Mouse (Mus musculus): ENCODE data around the gene Marveld1.

Marveld1 gene

DNA sequence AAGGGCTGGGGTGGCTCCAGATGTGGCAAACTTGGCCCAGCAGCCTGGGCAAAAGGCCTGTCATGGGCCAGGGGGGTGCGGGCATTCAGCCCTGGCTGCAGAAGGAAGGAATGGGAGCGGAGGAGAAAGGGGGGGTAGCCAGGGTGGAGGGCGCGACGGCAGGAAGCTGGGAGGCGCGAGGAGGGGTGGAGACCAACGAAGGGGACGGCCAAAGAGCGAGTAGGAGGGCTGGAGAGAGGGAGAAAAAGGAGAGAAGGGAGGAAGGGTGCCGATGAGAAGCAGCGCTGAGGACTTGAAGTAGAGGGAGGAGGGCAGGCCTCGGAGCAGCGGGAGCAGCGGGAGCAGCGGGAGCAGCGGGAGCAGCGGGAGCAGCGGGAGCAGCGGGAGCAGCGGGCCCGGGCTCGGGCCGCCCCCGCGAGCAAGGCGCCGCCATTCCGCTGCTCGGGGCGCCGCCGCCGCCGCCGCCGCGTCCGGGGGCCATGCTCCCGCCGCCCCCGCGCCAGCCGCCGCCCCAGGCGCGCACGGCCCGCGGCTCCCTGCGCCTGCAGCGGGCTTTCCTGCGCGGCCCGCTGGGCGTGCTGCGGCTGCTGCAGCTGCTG lies at the start of gene Marveld1:
TSS of gene Marveld1 (plus strand) at position 231 of the 599 bp plus-strand sequence.
- DNase-seq: peak; percentile 49 to 60

DNA sequence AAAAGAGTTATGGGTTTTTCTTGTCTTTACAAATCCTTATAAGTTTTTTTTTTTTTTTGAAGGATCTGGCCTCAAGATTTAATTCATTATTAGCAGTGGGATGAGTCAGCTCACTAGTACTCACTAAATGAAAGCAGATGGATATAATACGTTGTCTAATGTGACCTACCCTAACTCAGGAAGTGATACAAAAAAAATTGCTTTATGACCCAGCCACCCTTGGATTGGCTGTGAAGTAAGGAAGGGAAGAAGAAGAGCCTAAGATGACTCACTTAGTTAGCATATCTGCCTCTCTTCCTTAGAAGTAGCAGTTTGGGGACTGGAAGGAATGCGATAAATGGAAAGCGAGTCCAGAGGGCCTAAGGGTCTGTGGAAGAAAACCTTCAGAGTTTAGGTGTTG lies 47.8 kb upstream of the Marveld1 start:
- DNase-seq: no peak

DNA sequence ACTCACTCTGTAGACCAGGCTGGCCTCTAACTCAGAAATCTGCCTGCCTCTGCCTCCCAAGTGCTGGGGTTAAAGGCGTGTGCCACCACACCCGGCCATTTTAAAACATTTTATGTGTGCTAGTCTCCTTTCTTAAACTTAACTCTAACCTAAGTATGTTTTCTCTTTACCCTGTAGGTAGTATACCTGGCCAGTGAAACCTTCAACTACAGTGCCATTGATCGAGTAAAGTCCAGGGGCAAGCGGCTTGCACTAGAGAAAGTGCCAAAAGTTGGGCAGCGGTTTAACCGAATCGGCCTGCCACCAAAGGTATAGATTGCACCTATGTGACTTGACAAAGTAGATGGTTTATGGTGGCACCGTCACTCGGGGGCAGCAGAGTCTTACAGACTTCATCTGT lies 42.5 kb upstream of the Marveld1 start:
- DNase-seq: no peak

DNA sequence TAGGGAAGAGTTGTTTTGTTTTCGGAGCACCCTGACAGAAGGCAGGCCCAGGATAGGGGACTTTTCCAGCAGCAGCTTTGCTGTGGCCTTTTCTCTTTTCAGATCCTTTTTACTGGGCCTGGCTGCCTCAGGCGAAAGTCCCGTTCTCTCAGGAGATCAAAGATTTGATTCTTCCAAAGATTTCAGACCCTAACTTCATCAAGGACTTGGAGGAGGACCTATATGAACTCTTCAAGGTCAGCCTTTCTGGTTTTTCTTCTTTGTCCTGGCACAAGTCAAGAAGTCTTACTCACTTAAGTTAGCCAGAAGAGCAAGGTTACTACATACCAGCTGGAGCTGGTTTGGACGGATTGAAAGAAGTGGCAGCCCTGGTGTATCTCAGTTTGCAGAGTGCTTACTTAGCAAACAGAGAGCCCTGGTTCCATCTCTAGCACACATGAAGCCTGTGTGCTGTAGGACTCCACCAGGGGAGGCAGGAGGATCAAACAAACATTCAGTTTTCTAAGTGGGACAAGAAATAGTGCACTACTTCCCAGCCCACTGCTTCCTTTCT lies 31.3 kb upstream of the Marveld1 start:
- DNase-seq: no peak

DNA sequence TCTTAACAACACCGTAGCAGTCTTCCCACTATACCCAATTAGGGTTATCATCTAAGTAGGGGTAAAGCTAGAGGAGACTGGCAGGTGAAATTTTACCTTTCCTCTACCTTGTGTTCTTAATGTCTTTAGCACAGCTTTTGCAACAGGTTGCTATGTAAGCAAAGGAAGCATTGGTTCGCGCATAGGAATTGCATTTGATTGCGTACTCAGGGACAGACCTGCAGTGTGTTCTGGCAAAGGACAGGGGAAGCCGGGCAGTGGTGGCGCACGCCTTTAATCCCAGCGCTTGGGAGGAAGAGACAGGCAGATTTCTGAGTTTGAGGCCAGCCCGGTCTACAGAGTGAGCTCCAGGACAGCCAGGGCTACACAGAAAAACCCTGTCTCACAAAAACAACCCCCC lies 29.1 kb upstream of the Marveld1 start:
- DNase-seq: no peak

DNA sequence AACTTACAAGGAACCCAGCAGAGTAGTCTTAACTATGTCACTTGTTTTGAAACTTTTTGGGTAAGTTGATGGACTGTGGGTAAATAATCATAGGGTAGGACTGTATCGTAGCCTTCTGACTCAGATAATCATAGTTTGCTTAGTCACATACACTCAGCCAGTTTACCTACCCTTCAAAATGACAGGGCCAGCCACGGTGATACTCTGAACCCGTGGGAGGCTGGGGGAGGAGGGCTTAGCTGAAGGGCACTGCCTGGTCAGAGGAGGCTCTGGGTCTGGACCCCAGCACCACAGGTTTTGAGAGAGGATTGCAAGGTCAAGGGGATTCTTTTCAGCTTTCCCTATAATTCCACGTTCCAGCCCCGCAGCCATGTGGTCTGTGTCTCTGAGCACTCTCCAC lies 28.6 kb upstream of the Marveld1 start:
- DNase-seq: no peak

DNA sequence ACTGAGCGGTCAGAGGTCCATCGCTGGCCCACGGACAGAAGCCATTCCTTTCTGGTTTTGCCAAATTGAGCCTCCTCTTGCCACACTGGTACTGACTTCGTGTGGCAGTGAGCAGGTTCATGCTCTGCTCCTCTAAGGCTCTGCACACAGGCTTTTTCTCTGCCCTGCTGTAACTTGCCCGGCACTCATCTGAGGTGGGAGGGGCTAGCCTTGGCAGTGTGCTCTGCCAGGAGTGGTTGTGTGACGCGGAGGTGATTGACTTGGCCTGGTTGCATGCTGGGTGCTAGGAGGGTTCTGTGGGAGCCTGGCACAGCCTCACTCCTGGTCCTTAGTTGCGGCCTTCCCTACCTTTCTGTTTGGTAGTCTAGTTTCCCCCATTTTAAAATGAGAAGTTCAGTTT lies 26.7 kb upstream of the Marveld1 start:
- no peak for DNase-seq

DNA sequence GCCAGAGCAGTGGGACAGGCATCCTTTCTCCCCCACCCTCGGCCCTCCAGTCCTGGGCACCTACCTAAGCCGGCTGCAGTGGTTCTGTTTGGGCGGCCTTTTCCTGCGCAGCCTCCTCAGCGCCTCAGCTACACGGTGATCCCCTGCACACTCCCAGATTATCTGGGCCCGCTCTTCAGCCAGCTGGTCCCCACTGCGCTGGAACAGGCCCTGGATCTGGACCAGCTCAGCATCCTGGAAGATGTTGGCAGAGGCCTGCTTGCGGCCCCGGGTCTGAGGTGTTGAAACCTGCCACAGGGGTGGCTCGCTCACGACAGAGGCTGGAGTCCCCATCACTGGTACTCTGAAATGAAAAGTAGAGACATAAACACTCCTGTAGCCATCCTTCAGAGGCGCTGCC lies 22.5 kb upstream of the Marveld1 start:
- no peak for DNase-seq

DNA sequence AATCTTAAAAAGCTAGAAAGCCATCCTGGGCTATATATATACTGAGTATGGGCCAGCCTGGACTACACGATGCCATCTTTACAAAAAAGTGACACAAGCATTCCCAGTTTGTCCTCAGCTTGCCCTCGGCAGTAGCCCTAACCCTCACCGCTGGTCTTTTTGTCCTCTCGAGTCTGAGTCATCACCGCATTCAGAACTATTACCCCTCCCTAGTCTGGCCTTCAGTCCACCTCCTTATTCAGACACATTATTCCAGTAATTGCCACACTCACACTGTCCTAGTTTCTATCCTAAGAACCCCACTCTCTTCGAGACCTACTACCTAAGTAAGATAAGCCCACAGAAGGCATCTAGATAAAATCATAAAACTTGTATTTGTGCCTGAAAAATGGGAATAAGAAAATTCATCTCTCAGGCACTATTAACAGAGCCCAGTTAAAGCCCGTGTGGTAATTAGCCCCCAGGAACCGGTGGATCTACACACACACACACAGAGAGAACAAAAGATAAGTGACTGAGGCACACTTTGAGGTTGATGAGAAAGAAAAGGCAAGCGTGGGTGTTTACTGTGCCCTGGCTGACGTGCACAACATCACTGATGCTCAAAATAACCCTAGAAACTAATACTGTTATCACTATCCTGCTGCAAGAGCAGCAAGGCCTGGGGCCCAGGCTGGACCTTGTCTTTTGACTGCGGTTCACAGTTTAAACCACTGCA lies 21.5 kb upstream of the Marveld1 start:
- DNase-seq: no peak

DNA sequence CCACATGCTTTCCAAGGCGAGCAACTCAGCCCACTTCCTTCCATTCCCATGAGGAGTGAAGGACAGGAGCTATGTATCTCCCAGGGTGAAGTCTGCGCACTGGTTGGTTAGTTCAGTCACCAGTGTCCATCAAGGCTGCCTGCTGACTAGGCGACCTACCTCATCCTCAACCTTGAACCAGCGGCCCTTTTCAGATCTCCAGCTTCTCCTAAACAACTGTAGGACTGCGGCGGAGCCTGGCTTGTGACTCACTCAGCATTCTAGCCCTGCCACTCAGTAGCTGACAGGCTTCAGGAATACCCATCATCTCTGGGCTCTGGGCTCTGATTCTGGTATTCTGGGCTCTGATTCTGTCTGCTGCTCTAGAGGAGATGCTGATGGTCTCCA lies 21.0 kb upstream of the Marveld1 start:
- no peak for DNase-seq

DNA sequence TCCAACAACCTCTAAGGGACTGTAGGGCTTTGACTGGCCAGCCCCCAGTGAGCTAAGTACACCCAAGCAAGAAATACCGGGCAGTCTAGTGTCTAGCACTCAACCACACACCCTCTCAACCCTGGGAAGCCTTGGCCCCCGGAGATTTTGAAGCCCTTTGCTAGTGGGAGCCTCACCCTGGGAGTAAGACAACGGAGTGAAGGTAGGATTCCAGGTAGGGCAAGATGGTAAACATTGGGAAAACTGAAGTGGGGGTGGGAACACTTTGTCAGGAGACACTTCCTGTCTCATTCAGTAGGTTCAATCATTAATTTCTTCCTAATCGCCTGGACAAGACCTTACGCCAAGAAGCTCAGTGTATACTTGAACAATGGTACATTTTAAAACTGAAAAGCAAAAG lies 20.2 kb upstream of the Marveld1 start:
- DNase-seq: no peak

DNA sequence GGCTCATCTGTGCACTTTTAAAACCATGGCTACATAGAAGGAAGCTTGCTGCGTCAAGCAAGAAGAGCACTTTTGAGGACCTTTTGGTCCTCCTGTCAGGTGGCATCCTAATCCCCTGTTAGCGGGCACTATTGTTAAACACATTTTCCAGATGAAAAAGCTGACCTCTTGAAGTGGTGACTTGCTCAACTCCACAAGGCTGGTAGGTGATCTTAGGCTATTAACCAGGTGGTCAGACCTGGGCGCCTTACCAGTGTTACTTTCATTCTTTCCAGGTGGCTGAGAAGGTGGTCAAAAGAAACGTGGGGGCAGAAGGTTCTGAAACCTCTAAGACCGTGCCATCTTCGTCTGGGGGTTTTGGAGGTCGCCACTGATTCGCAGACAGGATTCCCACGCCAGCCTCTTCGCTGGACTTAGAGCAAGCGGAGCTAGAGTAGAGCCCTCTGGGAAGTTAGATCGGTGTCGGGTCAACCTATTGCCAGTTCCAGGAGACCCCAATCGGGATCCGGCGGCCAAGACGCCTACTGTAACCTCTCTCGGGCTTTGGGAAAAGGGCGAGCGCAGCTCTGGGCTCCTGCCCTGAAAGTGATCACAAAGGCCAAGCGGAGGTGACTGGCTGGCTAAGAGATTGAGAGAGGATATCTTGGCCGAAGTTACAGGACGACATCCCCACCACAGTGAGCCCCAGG lies 19.0 kb upstream of the Marveld1 start:
- DNase-seq: no peak

DNA sequence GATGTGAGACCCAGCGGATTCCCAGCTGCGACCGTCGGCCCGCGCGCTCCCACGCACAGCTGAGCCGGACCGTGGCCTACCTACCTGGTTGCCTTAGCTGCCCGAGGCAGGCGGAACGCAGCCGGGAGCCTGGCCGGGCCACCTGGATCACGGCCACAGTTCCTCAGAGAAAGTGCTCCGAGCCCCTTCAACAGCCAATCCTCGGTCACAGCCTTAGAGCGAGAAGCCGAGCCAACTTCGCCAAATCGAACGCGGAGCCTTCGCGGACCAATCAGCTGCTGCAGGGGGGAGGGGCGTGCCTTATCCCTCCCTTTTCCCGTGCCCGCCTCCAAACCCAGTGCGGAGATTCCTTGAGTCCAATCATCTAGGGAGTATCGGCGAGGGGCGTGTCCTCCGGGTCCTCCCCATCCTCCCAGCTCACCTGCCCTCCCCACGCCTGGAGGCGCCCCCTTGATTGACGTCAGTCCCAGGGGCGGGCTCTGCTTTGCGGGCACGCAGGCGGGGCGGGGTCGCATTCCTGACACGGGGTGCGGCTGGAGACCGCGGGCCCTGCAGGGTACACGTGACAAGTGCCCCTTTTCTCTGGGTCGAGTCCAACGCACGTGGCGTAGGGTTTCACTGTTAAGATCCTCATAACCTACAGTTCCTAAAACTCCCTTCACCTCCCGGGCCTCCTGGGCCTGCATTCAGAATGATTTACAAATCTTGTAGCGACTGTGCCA lies 18.3 kb upstream of the Marveld1 start, which contains the start of gene Avpi1:
TSS of gene Avpi1 (minus strand) at position 273 of the 722 bp plus-strand sequence.
- peak; percentile 95 to 98 for DNase-seq

DNA sequence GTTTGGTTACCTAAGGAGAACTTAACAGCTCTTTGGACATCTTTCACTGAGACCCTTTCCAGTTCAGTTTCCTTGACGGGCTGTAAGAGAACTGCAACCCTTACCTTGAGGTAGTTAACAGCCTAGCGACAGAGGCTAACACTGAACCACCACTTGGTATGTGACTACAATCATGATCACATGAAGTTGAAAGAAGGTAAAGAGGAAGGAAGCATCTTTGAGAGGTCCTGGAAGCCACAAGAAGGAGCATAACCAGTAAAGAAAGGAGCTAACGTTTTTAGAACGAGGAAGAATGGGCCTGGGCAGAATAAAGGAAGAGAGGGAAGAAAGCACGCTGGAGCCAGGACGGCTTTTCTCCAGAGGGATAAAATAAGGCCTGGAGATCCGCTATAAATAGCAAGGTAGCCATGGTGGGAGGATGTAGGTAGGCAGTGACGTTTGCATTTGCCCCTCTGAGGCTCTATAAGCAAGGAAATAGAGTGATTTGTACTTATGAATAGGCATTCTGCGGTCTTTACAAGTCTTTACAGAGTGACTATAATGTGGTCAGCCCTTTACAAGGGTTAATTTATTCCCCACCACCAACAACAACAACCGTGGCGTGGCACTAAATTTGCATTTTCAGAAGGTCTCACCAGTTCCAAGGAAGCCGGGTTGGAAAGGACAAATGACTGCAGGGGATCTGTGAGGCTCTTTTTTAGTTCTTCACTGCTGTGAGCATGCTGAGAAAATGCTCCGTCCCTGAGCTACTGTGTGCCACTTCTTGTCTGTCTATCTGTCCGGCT lies 17.5 kb upstream of the Marveld1 start:
- DNase-seq: no peak

DNA sequence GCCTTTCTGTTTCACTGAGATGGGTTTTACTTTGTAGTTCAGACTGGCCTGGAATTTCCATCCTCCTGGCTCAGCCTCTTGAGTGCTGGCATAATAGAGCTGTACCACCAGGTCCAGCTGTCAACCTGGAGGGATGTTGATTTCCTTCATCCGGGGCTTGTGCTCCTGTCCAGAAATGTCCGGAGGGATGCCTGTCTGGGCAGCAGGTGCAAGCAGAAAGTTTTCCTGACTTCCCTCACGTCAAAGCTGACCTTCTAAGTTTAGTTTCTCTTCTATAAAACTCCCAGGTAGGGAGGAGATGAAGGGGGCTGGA lies 16.9 kb upstream of the Marveld1 start:
- DNase-seq: no peak

DNA sequence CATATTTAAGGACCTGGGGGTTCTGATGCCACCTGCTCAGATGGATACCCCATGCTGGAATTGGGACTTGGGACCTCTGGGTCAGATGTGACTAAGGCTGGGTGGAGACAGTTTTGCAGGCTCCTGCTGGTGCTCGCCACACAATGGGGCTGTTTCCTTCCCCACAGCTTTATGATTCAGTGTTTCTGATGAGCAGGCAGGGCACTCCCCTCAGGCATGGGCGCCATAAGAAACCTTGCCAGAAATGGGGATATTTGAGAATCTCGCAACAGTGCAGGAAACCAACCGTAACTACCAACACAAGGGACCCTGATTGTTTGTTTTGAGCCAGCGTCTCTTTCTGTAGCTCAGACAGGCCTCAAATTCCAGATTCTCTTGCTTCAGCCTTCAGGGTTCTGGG lies 16.1 kb upstream of the Marveld1 start:
- DNase-seq: no peak

DNA sequence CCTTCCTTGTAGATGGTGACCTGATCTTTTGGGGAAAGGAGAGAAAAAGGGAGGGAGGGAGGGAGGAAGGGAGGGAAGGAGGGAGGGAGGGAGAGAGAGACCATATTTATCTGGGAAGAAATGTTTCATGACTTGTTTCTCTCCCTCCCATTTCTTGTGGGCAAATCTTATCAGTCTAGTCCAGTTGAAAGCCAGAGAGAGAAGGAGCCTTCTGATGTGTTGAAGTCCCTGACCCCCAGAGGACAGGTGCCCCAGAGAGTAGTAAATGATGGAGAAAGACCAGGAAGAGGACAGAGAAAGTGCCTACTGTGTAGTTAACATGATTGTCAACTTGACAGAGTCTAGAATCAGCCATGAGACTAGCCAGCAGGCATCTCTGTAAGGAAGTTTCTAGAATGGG lies 12.1 kb upstream of the Marveld1 start:
- no peak for DNase-seq

DNA sequence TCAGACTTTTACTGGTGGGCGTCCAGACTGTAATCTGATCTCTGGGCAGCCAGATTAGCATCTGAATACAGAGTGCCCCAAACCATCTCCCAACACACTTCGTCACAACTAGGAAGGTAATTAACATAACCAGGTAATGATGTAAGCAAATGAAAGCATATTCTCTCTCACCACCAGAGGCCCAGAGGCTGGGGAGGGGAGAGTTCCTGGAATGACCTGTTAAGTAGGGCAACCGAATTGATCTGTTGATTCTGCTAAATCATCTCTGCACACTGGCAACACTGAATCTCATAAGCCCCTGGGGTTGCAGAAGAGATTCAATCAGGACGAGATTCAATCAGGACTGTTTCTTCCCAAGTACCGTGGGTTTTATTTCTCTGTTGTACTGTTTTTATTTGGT lies 11.1 kb upstream of the Marveld1 start:
- no peak for DNase-seq

DNA sequence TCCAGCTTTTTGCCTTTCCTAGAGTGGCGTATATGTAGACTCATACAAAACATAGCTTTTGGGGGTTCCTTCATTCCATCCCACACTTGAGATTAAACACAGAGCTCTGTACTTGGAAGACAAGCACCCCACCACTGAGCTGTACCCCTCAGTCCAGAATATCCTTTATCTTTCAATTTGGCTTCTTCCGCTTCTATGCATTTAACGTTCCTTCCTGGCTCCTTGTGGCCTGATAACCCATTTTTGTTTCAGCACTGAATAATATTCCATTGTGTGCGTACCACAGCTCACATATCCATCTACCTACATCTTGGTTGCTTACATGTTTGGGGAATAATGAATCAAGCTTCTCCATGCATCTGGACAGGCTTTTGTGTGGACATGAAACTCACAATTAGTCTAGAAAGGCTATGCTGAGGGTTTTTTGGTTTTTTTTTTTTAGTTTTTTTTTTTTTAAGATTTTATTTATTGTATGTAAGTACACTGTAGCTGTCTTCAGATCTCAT lies 10.0 kb upstream of the Marveld1 start:
- DNase-seq: no peak

DNA sequence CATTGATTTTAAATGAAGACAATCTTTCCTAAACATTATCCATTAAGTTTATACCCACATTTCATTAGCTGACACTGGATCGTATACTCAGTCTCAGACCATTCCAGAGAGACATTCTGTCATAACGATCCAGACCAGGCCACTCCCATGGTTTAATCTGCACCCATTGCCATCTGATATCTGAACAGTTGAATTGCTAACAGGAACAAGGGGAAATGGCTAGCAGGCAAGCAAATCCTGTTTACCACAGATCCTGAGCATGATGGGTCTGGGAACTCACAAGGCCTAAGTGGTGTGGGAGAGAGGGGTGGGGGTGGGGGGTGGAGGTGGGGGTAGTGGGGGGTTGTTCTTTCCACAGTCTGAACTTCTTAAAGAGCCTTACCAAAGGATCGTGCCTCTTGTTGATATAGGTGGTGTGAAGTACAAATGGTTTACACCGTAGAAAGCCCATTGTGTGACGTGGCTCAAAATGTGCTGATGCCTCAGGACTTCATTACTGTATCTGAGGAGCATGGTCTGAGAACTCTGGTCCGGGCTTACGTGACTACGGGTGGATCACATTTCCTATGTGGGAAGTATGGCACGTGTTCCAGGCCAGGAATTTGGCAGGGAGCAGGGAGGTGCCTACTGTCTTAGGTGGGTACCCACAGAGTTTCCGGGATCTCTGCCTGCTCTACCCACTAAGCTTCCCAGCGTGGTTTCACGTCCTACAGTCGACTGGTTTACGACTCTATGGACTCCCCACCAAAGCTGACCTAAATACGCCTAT lies 8.5 kb upstream of the Marveld1 start:
- DNase-seq: no peak

DNA sequence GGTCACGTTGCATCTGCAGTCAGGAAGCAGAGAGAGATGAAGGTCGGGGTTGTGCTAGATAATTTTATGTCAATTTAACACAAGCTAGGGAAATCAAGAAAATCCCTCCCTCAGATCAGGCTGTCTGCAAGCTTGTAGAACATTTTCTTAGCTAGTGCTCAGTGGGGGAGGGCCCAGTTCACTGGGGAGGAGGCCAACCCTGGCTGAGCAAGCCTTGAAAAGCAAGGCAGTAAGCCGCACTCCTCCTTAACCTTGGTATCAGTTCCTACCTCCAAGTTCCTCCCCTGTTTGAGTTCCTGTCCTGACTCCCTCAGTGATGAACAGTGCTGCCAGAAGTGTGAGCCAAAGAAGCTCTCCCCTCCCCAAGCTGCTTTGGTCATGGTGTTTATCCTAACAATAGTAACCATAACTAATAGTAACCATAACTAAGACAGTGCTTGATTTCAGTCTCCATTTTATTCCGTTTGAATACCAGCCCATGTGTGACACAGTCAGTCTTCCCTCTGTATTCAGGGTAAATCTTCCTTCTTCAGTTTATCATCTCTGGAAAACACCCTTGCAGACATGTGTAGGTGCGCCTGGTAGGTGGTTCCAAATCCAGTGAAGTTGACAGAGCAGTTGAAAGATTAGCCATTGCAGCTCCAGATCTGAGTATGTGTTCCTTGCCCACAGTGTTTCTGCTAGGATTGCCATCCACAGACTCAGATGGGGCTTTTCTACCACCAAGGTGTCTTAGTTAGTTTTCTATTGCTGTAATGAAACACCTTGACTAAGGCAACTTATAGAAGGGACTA lies 7.3 kb upstream of the Marveld1 start:
- no peak for DNase-seq

Measured in thymus, postnatal 36 days (tissue).